Mouse (Mus musculus): Measurements from ENCODE around the gene Duoxa1. TPM values are rescaled to one million over a fixed set of nuclear protein-coding genes. Genes with fewer than 3 reads are reported as not detected.

Duoxa1 gene
- polyA plus RNA-seq, 1 experiment from 2014 or later = 0.09 TPM

- peaks cover 20% of the 10 kb centered on the region for H3K27me3 ChIP-seq (replicated peaks)
- WGBS = 55% methylated on average over 7 of the region's 7 CpGs
- H3K9me3 ChIP-seq = no peaks in the 10 kb centered on the region
- H3K4me1 ChIP-seq = no peaks in the 10 kb centered on the region
- ATAC-seq (ENCODE audit: extremely low read depth, insufficient number of reproducible peaks, low FRiP score, low TSS enrichment) = no peak; the same call in 1 of the 2 replicates
- no peak overlapping the region for H3K4me3 ChIP-seq
- no peak overlapping the region for H3K9ac ChIP-seq
- peak overlapping the region; percentile 46 for H3K27ac ChIP-seq (replicated peaks)
- H3K4me2 ChIP-seq = no peak overlapping the region
- H3K36me3 ChIP-seq = no peaks in the 10 kb centered on the region
Measured at GRCm38 (mm10) chr2:122286137-122286536, 27.4 kb downstream of the Duoxa1 start.

GRCm38 (mm10) chr2:122284091-122284490, 29.4 kb downstream of the Duoxa1 start:
- Histone ChIP-seq H3K4me1 (no peaks in the 10 kb centered on the region), H3K4me2 (no peak overlapping the region), H3K36me3 (no peaks in the 10 kb centered on the region), H3K9ac (no peak overlapping the region), H3K27me3 (replicated peaks) (0 out of 2 replicates have a peak, but pooled peaks cover 5% of the 10 kb centered on the region), H3K27ac (replicated peaks) (no peak overlapping the region), H3K9me3 (no peaks in the 10 kb centered on the region), H3K4me3 (no peak overlapping the region)
- 76% methylated on average over 9 of the region's 9 CpGs for WGBS
- no peak for ATAC-seq (ENCODE audit: extremely low read depth, insufficient number of reproducible peaks, low FRiP score, low TSS enrichment)

- no peaks in the 10 kb centered on the region for H3K4me1 ChIP-seq
- no peak for ATAC-seq (ENCODE audit: extremely low read depth, insufficient number of reproducible peaks, low FRiP score, low TSS enrichment)
- H3K9ac ChIP-seq = no peak overlapping the region
- 0 out of 2 replicates have a peak, but pooled peaks cover 2% of the 10 kb centered on the region for H3K27me3 ChIP-seq (replicated peaks)
- 75% methylated on average over 3 of the region's 3 CpGs for WGBS
- H3K4me3 ChIP-seq = no peak overlapping the region
- H3K4me2 ChIP-seq = no peak overlapping the region
- H3K36me3 ChIP-seq = no peaks in the 10 kb centered on the region
- H3K9me3 ChIP-seq = no peaks in the 10 kb centered on the region
- no peak overlapping the region for H3K27ac ChIP-seq (replicated peaks)
Measured at GRCm38 (mm10) chr2:122278769-122279168, 34.8 kb downstream of the Duoxa1 start.

GRCm38 (mm10) chr2:122266407-122267193, 46.9 kb downstream of the Duoxa1 start:
- Histone ChIP-seq H3K4me3 (no peak overlapping the region), H3K9me3 (no peaks in the 10 kb centered on the region), H3K36me3 (peaks cover 12% of the 10 kb centered on the region), H3K27me3 (replicated peaks) (no peaks in the 10 kb centered on the region), H3K4me1 (no peaks in the 10 kb centered on the region), H3K27ac (replicated peaks) (no peak overlapping the region), H3K9ac (no peak overlapping the region), H3K4me2 (no peak overlapping the region)
- WGBS = 88% methylated on average over 7 of the region's 7 CpGs
- ATAC-seq (ENCODE audit: extremely low read depth, insufficient number of reproducible peaks, low FRiP score, low TSS enrichment) = no peak

- no peaks in the 10 kb centered on the region for H3K4me1 ChIP-seq
- ATAC-seq (ENCODE audit: extremely low read depth, insufficient number of reproducible peaks, low FRiP score, low TSS enrichment) = no peak
- WGBS = 76% methylated on average over 3 of the region's 3 CpGs
- no peak overlapping the region for H3K4me2 ChIP-seq
- H3K9ac ChIP-seq = no peak overlapping the region
- H3K36me3 ChIP-seq = peaks cover 30% of the 10 kb centered on the region
- H3K27ac ChIP-seq (replicated peaks) = no peak overlapping the region
- H3K4me3 ChIP-seq = no peak overlapping the region
- H3K27me3 ChIP-seq (replicated peaks) = no peaks in the 10 kb centered on the region
- no peaks in the 10 kb centered on the region for H3K9me3 ChIP-seq
Measured at GRCm38 (mm10) chr2:122264690-122265089, 48.8 kb downstream of the Duoxa1 start.

- Histone ChIP-seq H3K4me2 (no peak overlapping the region), H3K9me3 (no peaks in the 10 kb centered on the region), H3K36me3 (peaks cover 50% of the 10 kb centered on the region), H3K4me3 (no peak overlapping the region), H3K27ac (replicated peaks) (no peak overlapping the region), H3K9ac (no peak overlapping the region), H3K27me3 (replicated peaks) (no peaks in the 10 kb centered on the region), H3K4me1 (no peaks in the 10 kb centered on the region)
- ATAC-seq (ENCODE audit: extremely low read depth, insufficient number of reproducible peaks, low FRiP score, low TSS enrichment) = no peak
- WGBS = 80% methylated on average over 5 of the region's 5 CpGs
Measured at GRCm38 (mm10) chr2:122260729-122261128, 52.8 kb downstream of the Duoxa1 start.

- WGBS = 91% methylated on average over 5 of the region's 5 CpGs
Measured at GRCm38 (mm10) chr2:122255997-122256396, 57.5 kb downstream of the Duoxa1 start.

More at GRCm38 (mm10) chr2:122255997-122256396, 57.5 kb downstream of the Duoxa1 start:
- Histone ChIP-seq H3K9ac (no peak overlapping the region), H3K9me3 (no peaks in the 10 kb centered on the region), H3K4me3 (no peak overlapping the region), H3K27ac (replicated peaks) (no peak overlapping the region), H3K4me2 (no peak overlapping the region), H3K4me1 (no peaks in the 10 kb centered on the region), H3K36me3 (peaks cover 46% of the 10 kb centered on the region), H3K27me3 (replicated peaks) (no peaks in the 10 kb centered on the region)
- ATAC-seq (ENCODE audit: extremely low read depth, insufficient number of reproducible peaks, low FRiP score, low TSS enrichment) = no peak

Other genes starting within 250 kb of the Duoxa1 start
- 4.7 and 4.9 TPM in 2 replicates for gene Spg11, start 195.3 kb downstream of the Duoxa1 start, polyA plus RNA-seq (2015; fragmentation: Nextera tagmentation; extraction: Ambion mirVana)
- gene B2m, start 166.0 kb downstream of the Duoxa1 start, polyA plus RNA-seq (2015; fragmentation: Nextera tagmentation; extraction: Ambion mirVana) = 268 and 284 TPM in 2 replicates
- 0.14 TPM in 1 of 2 replicates, not detected in the other for gene Trim69, start 153.0 kb downstream of the Duoxa1 start, polyA plus RNA-seq (2015; fragmentation: Nextera tagmentation; extraction: Ambion mirVana)
- gene Patl2, start 127.5 kb downstream of the Duoxa1 start, polyA plus RNA-seq (2015; fragmentation: Nextera tagmentation; extraction: Ambion mirVana) = not detected in 2 replicates
- gene Terb2, start 127.5 kb downstream of the Duoxa1 start, polyA plus RNA-seq (2015; fragmentation: Nextera tagmentation; extraction: Ambion mirVana) = not detected in 2 replicates
- 51.3 and 58.6 TPM in 2 replicates for gene Sord, start 79.0 kb downstream of the Duoxa1 start, polyA plus RNA-seq (2015; fragmentation: Nextera tagmentation; extraction: Ambion mirVana)
- 0.06 and 0.17 TPM in 2 replicates for gene Duox2, start 15.3 kb downstream of the Duoxa1 start, polyA plus RNA-seq (2015; fragmentation: Nextera tagmentation; extraction: Ambion mirVana)
- not detected in 2 replicates for gene Duoxa2, start 14.8 kb downstream of the Duoxa1 start, polyA plus RNA-seq (2015; fragmentation: Nextera tagmentation; extraction: Ambion mirVana)
- gene Duox1, start 1.9 kb upstream of the Duoxa1 start, polyA plus RNA-seq (2015; fragmentation: Nextera tagmentation; extraction: Ambion mirVana) = 0.03 TPM in 1 of 2 replicates, not detected in the other
- 1.8 and 2.3 TPM in 2 replicates for gene Shf, start 55.4 kb upstream of the Duoxa1 start, polyA plus RNA-seq (2015; fragmentation: Nextera tagmentation; extraction: Ambion mirVana)
- 0.17 and 0.48 TPM in 2 replicates for gene Slc28a2, start 112.7 kb upstream of the Duoxa1 start, polyA plus RNA-seq (2015; fragmentation: Nextera tagmentation; extraction: Ambion mirVana)
- not detected in 2 replicates for gene Gm14085, start 171.2 kb upstream of the Duoxa1 start, polyA plus RNA-seq (2015; fragmentation: Nextera tagmentation; extraction: Ambion mirVana)

Measured in heart, embryonic 13.5 days (tissue).